Mouse (Mus musculus) retina, embryonic 14.5 days (tissue): ENCODE results near the gene Nhlrc3.

Experiments used
- DNase-seq: peaks from one replicate; pipeline ENCODE4 v3.0.0-alpha.2; 2015; ENCODE audit warnings: low spot score

Gene Nhlrc3

GRCm38 (mm10) chr3:53454561-53454960, 8.6 kb downstream of the Nhlrc3 start:
- DNase-seq = no peak

- DNase-seq = no peak
Observed at GRCm38 (mm10) chr3:53454005-53454404, 9.1 kb downstream of the Nhlrc3 start.

GRCm38 (mm10) chr3:53453346-53453745, 9.8 kb downstream of the Nhlrc3 start:
- DNase-seq = no peak

- no peak for DNase-seq
Observed at GRCm38 (mm10) chr3:53452351-53452750, 10.8 kb downstream of the Nhlrc3 start.

- DNase-seq = no peak
Observed at GRCm38 (mm10) chr3:53450666-53451065, 12.5 kb downstream of the Nhlrc3 start.

GRCm38 (mm10) chr3:53448208-53448607, 14.9 kb downstream of the Nhlrc3 start:
- DNase-seq = peak; percentile 95

- no peak for DNase-seq
Observed at GRCm38 (mm10) chr3:53446801-53447200, 16.3 kb downstream of the Nhlrc3 start.

- DNase-seq = peak; percentile 21
Observed at GRCm38 (mm10) chr3:53445540-53445939, 17.6 kb downstream of the Nhlrc3 start.

GRCm38 (mm10) chr3:53436550-53436949, 26.6 kb downstream of the Nhlrc3 start:
- no peak for DNase-seq

- DNase-seq = no peak
Observed at GRCm38 (mm10) chr3:53434610-53435009, 28.5 kb downstream of the Nhlrc3 start.

GRCm38 (mm10) chr3:53423576-53423975, 39.6 kb downstream of the Nhlrc3 start:
- no peak for DNase-seq

GRCm38 (mm10) chr3:53422691-53423090, 40.4 kb downstream of the Nhlrc3 start:
- DNase-seq = no peak

GRCm38 (mm10) chr3:53421656-53422055, 41.5 kb downstream of the Nhlrc3 start:
- DNase-seq = no peak

GRCm38 (mm10) chr3:53417701-53418100, 45.4 kb downstream of the Nhlrc3 start:
- no peak for DNase-seq

- peak; percentile 57 for DNase-seq
Observed at GRCm38 (mm10) chr3:53416036-53416506, 47.1 kb downstream of the Nhlrc3 start.

GRCm38 (mm10) chr3:53413959-53414358, 49.2 kb downstream of the Nhlrc3 start:
- DNase-seq = no peak

- DNase-seq = no peak
Observed at GRCm38 (mm10) chr3:53413465-53413864, 49.7 kb downstream of the Nhlrc3 start.

- no peak for DNase-seq
Observed at GRCm38 (mm10) chr3:53412259-53412658, 50.9 kb downstream of the Nhlrc3 start.

- peak; percentile 35 for DNase-seq
Observed at GRCm38 (mm10) chr3:53410031-53410430, 53.1 kb downstream of the Nhlrc3 start.

- no peak for DNase-seq
Observed at GRCm38 (mm10) chr3:53407145-53407544, 56.0 kb downstream of the Nhlrc3 start.
